Comparison of ENCODE assay signal across 8 mouse cellular contexts in the genomic region with DNA sequence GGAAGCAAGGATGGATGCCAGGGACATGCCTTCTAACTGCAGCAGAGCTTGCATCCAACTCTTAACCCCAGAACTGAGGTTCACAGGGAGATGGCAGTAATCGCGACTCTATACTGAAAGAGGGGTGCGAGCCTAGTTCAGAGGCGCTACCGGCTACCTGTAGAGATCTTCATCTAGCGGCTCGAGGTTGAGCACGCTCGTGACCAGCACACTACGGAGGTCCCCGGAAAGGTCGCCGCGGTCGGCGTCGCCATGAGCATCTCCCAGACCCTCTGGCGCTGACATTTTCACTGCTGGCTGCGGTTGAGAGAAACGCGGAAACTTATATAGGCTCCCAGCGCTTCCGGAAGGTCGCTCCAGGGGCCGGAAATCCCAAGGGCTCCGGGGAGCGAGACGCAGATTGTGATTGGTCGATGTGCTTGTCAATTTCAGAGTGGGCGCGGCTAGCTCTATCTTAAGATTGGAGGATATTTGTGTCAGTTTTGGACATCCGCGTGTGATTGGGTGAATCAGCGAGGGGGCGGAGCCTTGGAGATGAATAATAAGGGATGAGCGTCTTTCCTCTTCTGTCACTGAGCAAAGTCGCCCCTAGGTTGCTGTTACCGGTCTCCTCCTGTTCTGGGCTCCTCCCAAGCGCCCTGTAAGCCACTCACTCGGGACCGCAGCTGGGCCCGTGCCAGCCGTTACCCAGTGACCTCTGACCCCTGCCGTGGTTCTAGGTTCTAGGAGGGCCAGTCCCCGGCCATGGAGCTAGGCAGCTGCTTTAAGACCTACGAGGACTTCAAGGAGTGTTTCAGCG. TPM values are rescaled to one million over a fixed set of nuclear protein-coding genes. Genes with fewer than 3 reads are reported as not detected.
A peak's percentile ranks its signal among the peaks of the same experiment; 100 is the strongest.
DNase-seq lines count a peak whose midpoint lies in the region; ATAC-seq lines count a peak whose summit lies in the region.

A gene (minus strand): TSS at position 350 of the 799 bp plus-strand sequence.
A gene (plus strand): TSS at position 566 of the 799 bp plus-strand sequence.

- peaks cover 44% of the 10 kb centered on the region for H3K36me3 ChIP-seq in forebrain, embryonic 10.5 days (replicated peaks)
- H3K36me3 ChIP-seq in heart, embryonic 16.5 days (ENCODE audit: control insufficient read depth, insufficient read depth), result peaks cover 8% of the 10 kb centered on the region
- peaks cover 43% of the 10 kb centered on the region for H3K36me3 ChIP-seq in liver, embryonic 15.5 days (replicated peaks)
- H3K36me3 ChIP-seq in neural tube, embryonic 12.5 days, result peaks cover 16% of the 10 kb centered on the region

- peak within 1 kb of the TSS; percentile 90 for H3K4me3 ChIP-seq in forebrain, embryonic 10.5 days
- H3K4me3 ChIP-seq in heart, embryonic 16.5 days (ENCODE audit: low read length), result peak within 1 kb of the TSS; percentile 76
- peak within 1 kb of the TSS; percentile 92 for H3K4me3 ChIP-seq in liver, embryonic 15.5 days (replicated peaks)
- peak within 1 kb of the TSS; percentile 59 for H3K4me3 ChIP-seq in neural tube, embryonic 12.5 days

- H3K27me3 ChIP-seq in forebrain, embryonic 10.5 days (ENCODE audit: poor library complexity, severe bottlenecking), result no peaks in the 10 kb centered on the region
- no peaks in the 10 kb centered on the region for H3K27me3 ChIP-seq in heart, embryonic 16.5 days (ENCODE audit: control insufficient read depth, insufficient read depth, low read length)
- H3K27me3 ChIP-seq in liver, embryonic 15.5 days, result no peaks in the 10 kb centered on the region
- H3K27me3 ChIP-seq in neural tube, embryonic 12.5 days (replicated peaks), result no peaks in the 10 kb centered on the region

- peak within 1 kb of the TSS; percentile 92 for H3K9ac ChIP-seq in heart, embryonic 16.5 days (ENCODE audit: low read length)
- peak within 1 kb of the TSS; percentile 89 for H3K9ac ChIP-seq in liver, embryonic 15.5 days
- H3K9ac ChIP-seq in neural tube, embryonic 12.5 days, result peak within 1 kb of the TSS; percentile 71

- H3K27ac ChIP-seq in forebrain, embryonic 10.5 days, result peak within 1 kb of the TSS; percentile 91
- peak within 1 kb of the TSS; percentile 84 for H3K27ac ChIP-seq in heart, embryonic 16.5 days (ENCODE audit: low read length)
- H3K27ac ChIP-seq in liver, embryonic 15.5 days (replicated peaks), result peak within 1 kb of the TSS; percentile 99
- H3K27ac ChIP-seq in neural tube, embryonic 12.5 days, result peak within 1 kb of the TSS; percentile 47; the same call in 1 of the 2 replicates

- DNase-seq in CD8-positive naive resting alpha-beta T cell, adult 2 months (ENCODE audit: low read depth in 2 of 2, low spot score in 2 of 2), result peak; percentile 96 to 98
- DNase-seq in c-Kit-positive CD71-negative TER-119-negative erythroid progenitor cells, embryonic 14.5 days (ENCODE audit: low read depth), result peak; percentile 100
- peak; percentile 95 for DNase-seq in forebrain, embryonic 10.5 days (ENCODE audit: extremely low spot score, low spot score)
- peak; percentile 96 to 99 for DNase-seq in kidney, postnatal 36 days
- peak; percentile 98 for DNase-seq in telencephalon, adult 2 months (ENCODE audit: low read depth, low spot score)

- under 1% methylated on average over 47 of the region's 47 CpGs for WGBS in forebrain, embryonic 10.5 days
- WGBS in heart, embryonic 16.5 days, result under 1% methylated on average over 47 of the region's 47 CpGs
- WGBS in liver, embryonic 15.5 days (ENCODE audit: insufficient replicate concordance), result under 1% methylated on average over 47 of the region's 47 CpGs
- under 1% methylated on average over 47 of the region's 47 CpGs for WGBS in neural tube, embryonic 12.5 days

- ATAC-seq in heart, embryonic 16.5 days (replicated peaks; ENCODE audit: extremely low read depth, insufficient read depth, low FRiP score), result peak; percentile 97
- ATAC-seq in liver, embryonic 15.5 days (ENCODE audit: insufficient read depth), result peak; percentile 93
- ATAC-seq in neural tube, embryonic 12.5 days (ENCODE audit: low FRiP score, low read depth), result peak; percentile 96

- no peaks in the 10 kb centered on the region for H3K9me3 ChIP-seq in forebrain, embryonic 10.5 days
- H3K9me3 ChIP-seq in heart, embryonic 16.5 days (replicated peaks; ENCODE audit: control insufficient read depth, low read length), result no peaks in the 10 kb centered on the region
- H3K9me3 ChIP-seq in liver, embryonic 15.5 days (replicated peaks), result no peaks in the 10 kb centered on the region
- no peaks in the 10 kb centered on the region for H3K9me3 ChIP-seq in neural tube, embryonic 12.5 days

- peaks cover 26% of the 10 kb centered on the region for H3K4me1 ChIP-seq in forebrain, embryonic 10.5 days
- peaks cover 13% of the 10 kb centered on the region for H3K4me1 ChIP-seq in heart, embryonic 16.5 days (ENCODE audit: control insufficient read depth, insufficient read depth, low read length)
- peaks cover 39% of the 10 kb centered on the region for H3K4me1 ChIP-seq in liver, embryonic 15.5 days (replicated peaks)
- H3K4me1 ChIP-seq in neural tube, embryonic 12.5 days, result peaks cover 17% of the 10 kb centered on the region

- peak within 1 kb of the TSS; percentile 96 for H3K4me2 ChIP-seq in heart, embryonic 16.5 days (ENCODE audit: low read depth, low read length)
- H3K4me2 ChIP-seq in liver, embryonic 15.5 days, result peak within 1 kb of the TSS; percentile 91
- peak within 1 kb of the TSS; percentile 81 for H3K4me2 ChIP-seq in neural tube, embryonic 12.5 days (replicated peaks)

RNA-seq across cellular contexts. Expression of the first gene that starts in this region (rescaled TPM):
- polyA plus RNA-seq in forebrain, embryonic 10.5 days (2016; fragmentation: Nextera tagmentation; extraction: Ambion mirVana), result 15.3 and 16.3 TPM in 2 replicates
- 15.7 and 16.7 TPM in 2 replicates for polyA plus RNA-seq in heart, embryonic 16.5 days (2015; fragmentation: Nextera tagmentation; extraction: Ambion mirVana)
- 20.3 and 21.3 TPM in 2 replicates for polyA plus RNA-seq in liver, embryonic 15.5 days (2015; fragmentation: Nextera tagmentation; extraction: Ambion mirVana)
- polyA plus RNA-seq in neural tube, embryonic 12.5 days (2016; fragmentation: Nextera tagmentation; extraction: Ambion mirVana), result 15.9 and 19.6 TPM in 2 replicates

RNA-seq across cellular contexts. Expression of the second gene that starts in this region (rescaled TPM):
- polyA plus RNA-seq in forebrain, embryonic 10.5 days (2016; fragmentation: Nextera tagmentation; extraction: Ambion mirVana), result 8.6 and 9.2 TPM in 2 replicates
- 5.9 and 6.4 TPM in 2 replicates for polyA plus RNA-seq in heart, embryonic 16.5 days (2015; fragmentation: Nextera tagmentation; extraction: Ambion mirVana)
- polyA plus RNA-seq in liver, embryonic 15.5 days (2015; fragmentation: Nextera tagmentation; extraction: Ambion mirVana), result 4.3 and 5.5 TPM in 2 replicates
- 11.8 and 14.1 TPM in 2 replicates for polyA plus RNA-seq in neural tube, embryonic 12.5 days (2016; fragmentation: Nextera tagmentation; extraction: Ambion mirVana)

Comparison
In these comparisons a context has a peak if more than half of its experiments do, and no peak if none do; other contexts are left out.
1. Peak in every context shown above with its lines: DNase-seq, ATAC-seq, H3K4me3 ChIP-seq and H3K27ac ChIP-seq.
2. H3K27ac ChIP-seq: peak in every context shown above with its lines; median percentile 99 in liver, embryonic 15.5 days; 91 in forebrain, embryonic 10.5 days; 84 in heart, embryonic 16.5 days; 47 in neural tube, embryonic 12.5 days.